Mouse (Mus musculus) urinary bladder, adult 18-20 months (tissue): ENCODE data around the gene Oxa1l.
"Not testable (repeated sequence)": the region's sequence is repeated elsewhere in the genome, so short reads cannot be mapped to it uniquely, and the experiment has no call there.

Experiments
- DNase-seq, 2 experiments: peaks; one replicate each; pipeline ENCODE4 v3.0.0; 2022; ENCODE audit warnings: low spot score in 2 of 2, mixed read lengths in 2 of 2

Oxa1l gene

GRCm38 (mm10) chr14:54360577-54361340 is at the start of gene Oxa1l:
Gene Oxa1l (plus strand): TSS chr14:54360834.
- DNase-seq = peak; percentile 93 to 98

- no peak for DNase-seq
Measured at GRCm38 (mm10) chr14:54311763-54312162, 48.9 kb upstream of the Oxa1l start.

- DNase-seq = no peak
Measured at GRCm38 (mm10) chr14:54321556-54322376, 38.9 kb upstream of the Oxa1l start.

GRCm38 (mm10) chr14:54324486-54324885 is 36.1 kb upstream of the Oxa1l start:
- no peak for DNase-seq

GRCm38 (mm10) chr14:54328548-54328947 is 32.1 kb upstream of the Oxa1l start:
- DNase-seq = no peak

DNA sequence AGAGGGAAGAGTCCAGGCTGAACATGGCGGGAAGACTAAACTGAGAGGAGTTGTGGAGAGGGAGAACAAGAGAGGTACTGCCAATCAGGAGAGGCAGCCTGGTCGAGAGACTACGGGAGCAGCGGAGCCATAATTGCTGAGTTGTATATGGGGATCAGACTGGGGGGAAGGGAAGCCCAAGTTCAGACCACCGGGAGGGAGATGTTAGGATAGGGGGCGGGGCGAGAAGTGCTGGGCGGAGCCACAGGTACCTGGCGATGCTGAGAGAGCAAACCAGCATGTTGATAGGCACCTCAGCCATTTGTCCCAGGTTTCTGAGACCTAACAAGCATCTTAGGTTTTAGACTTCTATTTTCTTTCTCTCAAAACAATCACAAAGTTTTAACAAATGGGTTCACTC is 31.4 kb upstream of the Oxa1l start:
- no peak for DNase-seq

GRCm38 (mm10) chr14:54331178-54331577 is 29.5 kb upstream of the Oxa1l start:
- DNase-seq = no peak

DNA sequence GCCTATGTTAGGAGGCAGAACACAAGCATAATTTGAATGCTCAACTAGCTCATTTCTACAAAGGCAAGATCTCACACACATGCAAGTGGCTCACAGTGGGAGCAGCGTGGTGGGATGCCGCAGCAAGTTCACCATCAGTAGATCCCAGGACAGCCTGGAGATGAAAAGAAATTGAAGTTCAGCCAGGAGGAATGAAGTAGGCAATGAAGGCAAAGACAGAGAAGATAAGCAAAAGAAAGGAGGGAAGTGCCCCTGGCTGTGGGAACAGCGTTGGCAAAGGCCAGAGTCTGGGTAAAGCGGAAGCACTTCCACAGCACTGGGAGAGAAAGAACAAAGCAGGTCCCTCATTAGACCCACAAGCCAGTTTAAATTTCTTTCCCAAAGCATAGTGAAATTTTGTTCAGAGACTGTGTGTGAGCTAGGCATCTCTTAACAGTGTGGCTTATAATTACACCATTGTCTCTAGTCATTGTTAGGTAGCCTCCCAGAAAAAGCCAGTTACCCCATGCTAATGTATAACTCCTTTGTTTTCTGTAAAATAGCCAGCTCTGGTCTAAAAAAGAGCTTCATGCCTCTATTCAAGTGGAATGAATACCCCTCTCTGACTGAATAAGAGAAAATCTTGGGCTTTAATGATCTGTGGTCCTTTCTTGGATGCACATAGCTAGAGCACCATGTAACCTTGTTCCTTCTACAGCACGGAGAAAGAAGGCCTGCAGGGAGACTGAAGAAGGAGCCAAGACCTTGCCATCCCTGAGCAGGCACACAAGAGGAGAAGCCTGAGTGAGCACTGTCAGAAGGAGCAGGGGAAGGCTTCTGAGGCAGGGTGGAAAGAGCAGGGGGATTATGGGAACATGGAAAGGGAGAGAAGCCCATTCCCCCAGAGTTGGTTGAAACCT is 28.2 kb upstream of the Oxa1l start:
- no peak for DNase-seq

DNA sequence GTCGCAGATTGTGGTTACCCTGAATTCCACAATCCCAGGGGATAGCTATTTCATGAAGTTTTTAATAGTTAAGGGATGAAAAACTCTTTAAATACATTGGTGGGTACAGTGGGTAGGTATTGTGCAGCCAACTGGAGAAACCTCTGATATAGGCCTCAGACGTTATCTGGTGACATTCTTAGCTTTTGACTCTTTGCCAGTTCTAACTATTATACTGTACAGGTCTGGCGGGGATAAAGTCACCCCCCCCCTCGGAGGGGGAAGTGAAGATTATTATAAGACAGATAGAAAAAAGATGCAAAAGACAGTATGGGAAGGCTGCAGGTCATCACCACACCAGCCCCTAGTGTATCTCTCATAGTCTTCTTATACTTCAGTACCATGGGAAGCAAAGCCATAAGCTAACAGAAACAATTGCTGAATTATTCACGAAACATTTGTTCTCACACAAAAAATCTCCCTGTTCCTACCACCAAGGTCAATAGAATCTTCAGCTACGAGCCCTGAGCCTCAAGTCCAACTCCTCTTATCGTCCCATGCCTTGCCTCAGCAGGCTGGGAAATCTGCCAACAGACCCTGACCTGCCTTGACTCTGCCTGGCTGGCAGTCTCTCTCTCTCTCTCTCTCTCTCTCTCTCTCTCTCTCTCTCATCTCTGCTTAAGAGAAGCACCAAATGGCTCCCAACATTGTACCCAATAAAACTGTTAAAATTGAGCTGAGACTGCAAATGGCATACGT is 27.0 kb upstream of the Oxa1l start:
- DNase-seq = no peak

DNA sequence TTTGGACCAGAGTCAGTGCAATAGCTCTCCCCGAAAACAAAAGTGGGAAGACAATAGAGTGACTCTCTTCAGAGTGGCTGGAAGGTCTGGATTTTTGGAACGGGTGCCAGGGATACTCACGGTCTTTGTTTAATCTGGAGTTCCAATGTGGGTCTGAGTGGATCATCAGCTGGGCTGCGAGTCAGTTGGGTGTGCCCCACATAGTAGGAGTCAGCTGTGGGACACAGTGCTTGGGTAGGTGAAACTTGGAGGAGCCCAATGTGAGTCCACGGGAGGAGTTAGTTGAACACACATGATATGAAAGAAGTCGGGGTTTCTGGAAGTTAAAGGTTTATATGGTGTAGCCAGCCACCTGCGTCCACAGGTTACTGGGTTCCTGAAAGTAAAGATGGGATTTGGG is 19.8 kb upstream of the Oxa1l start:
- DNase-seq = no peak

GRCm38 (mm10) chr14:54341807-54342206 is 18.8 kb upstream of the Oxa1l start:
- not testable (repeated sequence) for DNase-seq

- DNase-seq = not testable (repeated sequence)
Measured at GRCm38 (mm10) chr14:54350773-54351541, 9.7 kb upstream of the Oxa1l start.

GRCm38 (mm10) chr14:54352314-54352713 is 8.3 kb upstream of the Oxa1l start:
- DNase-seq = no peak

DNA sequence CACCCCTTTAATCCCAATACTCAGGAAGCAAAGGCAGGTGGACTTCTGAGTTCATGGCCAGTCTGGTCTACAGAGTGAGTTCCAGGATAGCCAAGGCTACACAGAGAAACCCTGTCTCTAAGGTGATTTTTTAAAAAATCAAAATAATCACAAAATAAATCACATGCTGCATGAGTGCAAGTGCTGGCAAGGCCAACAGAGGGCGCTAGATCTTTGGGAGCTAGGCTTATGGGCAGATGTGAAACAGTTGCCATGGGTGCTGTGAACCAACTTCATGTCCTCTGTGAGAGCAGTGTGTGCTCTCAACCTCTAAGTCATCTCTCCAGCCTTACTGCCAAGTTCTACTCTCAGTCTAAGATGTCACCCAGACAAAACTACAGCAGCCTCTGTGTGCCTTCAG is 6.2 kb upstream of the Oxa1l start:
- DNase-seq = no peak

- DNase-seq = no peak
Measured at GRCm38 (mm10) chr14:54363156-54363555, 2.5 kb downstream of the Oxa1l start.

GRCm38 (mm10) chr14:54365026-54365645 is 4.5 kb downstream of the Oxa1l start:
- peak; percentile 26 to 61 for DNase-seq

DNA sequence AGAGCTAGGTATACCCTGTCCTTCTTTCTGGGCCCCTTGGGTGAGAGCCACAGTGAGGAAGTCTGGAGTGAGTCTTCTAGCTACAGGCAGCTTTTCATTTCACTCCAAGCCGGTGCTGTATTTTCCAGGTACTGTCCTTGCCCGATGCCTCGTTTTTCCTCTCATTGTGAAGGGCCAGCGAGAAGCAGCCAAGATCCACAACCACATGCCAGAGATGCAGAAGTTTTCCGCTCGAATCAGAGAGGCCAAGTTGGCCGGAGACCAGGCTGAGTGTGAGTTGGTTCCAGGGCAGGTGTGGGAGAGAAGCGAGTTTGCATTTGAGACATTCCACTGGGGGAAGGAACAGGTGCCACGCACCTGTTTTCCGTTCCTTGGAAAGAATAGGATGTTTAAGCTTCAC is 5.9 kb downstream of the Oxa1l start:
- DNase-seq = no peak

DNA sequence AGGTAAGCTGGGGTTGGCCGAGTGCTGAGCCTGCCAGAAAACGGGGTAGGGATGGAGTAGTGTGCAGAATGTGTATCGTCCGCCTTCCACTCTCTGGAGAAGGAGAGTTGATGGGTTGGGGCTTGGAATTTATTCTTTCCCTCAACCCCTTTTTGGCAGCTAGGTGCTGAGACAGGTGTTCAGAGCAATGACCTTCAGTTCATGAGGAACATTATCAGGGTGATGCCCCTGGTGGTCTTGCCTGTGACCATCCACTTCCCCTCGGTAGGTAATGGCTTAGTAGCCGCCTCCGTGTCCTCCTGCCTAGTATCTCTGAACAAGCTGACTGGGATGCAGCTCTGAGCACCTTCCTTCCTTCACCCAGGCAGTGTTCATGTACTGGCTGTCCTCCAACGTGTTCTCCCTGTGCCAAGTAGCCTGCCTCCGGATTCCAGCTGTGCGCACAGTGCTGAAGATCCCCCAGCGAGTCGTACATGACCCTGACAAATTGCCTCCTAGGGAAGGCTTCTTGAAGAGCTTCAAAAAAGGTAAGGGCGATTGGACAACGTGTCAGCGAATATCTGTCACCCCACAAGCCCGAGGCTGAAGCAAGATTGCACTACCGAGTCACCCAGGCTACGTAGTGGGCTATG is 6.9 kb downstream of the Oxa1l start:
- DNase-seq = no peak

- DNase-seq = no peak
Measured at GRCm38 (mm10) chr14:54369372-54369771, 8.7 kb downstream of the Oxa1l start.

DNA sequence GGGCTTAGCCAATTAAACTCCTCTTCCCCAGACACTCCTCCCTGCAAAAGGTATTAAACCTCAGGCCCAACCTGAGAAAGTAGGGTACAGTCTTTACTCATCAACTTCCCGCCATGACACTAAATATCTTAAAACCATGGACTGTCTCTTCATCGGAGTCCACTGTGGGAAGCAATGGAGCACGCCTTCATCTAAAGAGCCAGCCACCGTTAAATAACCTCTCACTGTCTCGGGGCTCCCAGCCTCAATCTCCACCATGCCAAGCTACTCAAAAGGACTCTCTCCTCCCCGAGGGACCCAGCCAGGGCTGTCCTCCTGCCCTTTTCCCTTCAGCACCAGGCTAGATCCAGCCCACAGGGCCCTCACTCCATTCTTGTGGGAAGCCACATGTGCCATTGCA is 10.0 kb downstream of the Oxa1l start:
- DNase-seq = no peak
